Mouse (Mus musculus) left cerebral cortex, postnatal 25 days (tissue): Measurements from ENCODE around the gene Bcl7b. TPM values are rescaled to one million over a fixed set of nuclear protein-coding genes. Genes with fewer than 3 reads are reported as not detected.

ENCODE experiments used
- DNase-seq, 2 experiments: peaks; one replicate each; pipeline ENCODE4 v3.0.0; 2022; ENCODE audit warnings: low spot score in 2 of 2, mixed read lengths in 1 of 2
- intact Hi-C: fragments of 180-260 bp; cut with DNase I; formaldehyde crosslinking; loops from one replicate; pipeline ENCODE4 v1.15.1; 2025
- total RNA-seq, 2 experiments: library from RNA; stranded (reverse); gene quantifications; 2 replicates each; pipeline ENCODE4 v1.2.3; 2021

The Bcl7b gene
- total RNA-seq, 2 experiments from 2014 or later: 52.4 to 53.4 TPM

DNA sequence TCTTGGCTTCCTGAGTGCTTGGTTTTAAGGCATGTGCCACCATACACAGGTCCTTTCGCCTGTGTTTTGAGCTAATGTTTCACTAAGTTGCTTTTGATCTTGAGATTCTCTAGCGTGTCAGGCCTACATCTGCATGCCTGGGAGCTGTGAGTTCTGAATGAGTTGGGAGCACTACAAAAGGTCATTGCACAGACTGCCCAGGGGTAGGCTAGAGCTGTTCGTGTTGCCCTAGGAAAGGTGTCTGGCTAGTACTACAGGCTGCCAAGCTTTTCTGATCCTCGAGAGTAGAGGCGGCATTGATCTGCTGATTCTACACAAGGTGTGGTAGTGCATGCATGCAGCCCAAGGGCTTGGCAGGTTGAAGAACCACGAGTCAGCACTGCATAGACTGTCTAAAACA lies 5.3 kb upstream of the Bcl7b start:
- no peak for DNase-seq
- intact Hi-C loops: no loop called here

DNA sequence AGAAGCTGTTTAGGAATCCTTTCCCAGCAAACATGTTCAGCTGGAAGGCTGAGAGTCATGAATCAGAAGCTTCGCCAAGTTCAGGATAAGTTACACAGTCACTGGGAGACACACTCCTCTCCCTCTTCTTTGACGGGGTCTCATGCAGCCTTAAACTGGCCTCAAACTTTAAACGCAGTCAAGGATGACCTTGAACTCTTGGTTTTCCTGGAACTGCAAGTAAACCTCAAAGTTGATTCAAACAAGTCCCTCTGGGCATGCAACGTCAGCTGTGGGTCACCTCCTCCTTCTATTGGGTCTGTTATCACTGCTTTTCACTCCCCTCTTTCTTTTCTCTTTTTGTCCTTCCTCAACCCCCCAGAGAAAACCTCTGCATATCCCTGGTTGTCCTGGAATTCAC lies 1.2 kb upstream of the Bcl7b start:
- DNase-seq: no peak
- intact Hi-C loops: no loop called here

DNA sequence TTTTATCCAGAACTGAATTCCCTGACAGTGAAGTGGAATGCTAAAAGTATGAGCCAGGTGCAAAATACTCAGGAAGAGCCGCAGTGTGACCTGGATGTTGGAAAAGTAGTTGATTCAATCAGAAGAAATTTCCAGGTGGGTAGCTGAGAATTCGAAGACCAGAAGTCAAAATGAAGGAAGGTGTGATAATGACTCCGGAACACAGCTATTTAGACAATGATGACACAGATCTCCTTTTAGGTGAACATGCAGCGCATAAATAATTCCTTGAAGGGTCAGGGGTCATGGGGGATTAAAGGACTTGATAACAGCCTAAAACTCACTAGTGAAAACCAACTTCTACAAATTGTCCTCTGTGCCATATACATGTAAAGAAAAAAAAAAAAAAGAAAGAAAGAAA lies 614 bp upstream of the Bcl7b start:
- no peak for DNase-seq
- intact Hi-C loops: no loop called here

DNA sequence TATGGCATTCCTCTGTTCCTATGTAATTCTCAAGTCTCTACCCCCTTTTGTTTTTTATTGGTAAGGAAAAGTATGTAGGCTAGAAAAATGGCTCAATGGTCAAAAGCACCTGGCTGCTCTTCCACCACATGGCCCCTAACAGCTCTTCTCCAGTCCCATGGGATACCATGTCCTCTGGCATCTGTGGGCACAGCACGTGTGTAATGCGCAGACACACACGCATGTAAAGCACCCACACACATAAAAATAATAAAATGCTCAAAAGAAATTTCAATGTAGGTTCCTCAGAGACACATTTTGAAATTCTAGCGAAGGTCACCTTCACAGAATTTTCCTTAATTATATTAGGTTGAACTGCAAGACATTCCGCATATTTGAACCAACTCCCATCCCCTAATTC lies 1.4 kb downstream of the Bcl7b start:
- DNase-seq: no peak
- intact Hi-C loops: no loop called here

DNA sequence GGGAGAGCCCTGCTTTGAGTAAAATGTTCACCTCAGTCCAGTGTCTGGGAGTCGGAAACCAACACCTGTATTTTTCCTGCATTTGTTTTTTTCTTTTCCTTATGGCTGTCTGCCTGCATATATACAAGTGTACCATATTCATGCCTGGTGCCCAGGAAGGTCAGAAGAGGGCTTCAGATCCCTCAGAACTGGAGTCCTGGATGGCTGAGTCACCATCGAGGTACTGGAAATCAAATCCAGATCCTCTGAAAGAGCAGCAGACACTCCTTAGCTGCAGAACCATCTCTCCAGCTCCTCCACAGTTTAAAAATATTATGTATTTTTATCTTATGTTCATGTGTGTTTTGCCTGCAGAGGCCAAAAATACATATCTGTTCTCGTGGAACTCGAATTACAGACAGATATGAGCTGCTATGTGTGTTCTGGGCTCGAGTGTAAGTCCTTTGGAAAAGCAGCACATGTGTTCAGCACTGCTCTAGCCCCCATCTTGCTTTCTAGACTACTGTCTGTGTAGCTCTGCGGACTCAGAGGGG lies 3.7 kb downstream of the Bcl7b start:
- intact Hi-C loops: no loop called here
- peak in 1 of 2 experiments; percentile 53 for DNase-seq

DNA sequence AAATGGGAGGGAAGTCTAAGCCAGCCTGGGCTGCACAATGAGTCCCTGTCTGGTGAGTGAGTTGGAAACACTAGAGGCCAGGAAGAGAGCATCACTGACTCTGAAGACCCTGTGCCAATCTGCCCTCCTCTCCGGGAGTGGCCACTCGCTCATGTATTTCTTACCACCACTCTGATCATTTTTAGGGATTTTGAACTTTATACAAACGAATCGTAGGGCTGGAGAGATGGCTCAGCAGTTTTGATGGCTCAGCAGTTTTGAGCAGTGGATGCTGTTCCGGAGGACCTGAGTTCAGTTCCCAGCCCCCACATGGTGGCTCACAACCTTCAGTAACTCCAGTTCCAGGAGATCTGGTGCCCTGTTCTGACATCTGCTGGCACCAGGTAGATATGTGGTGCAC lies 4.9 kb downstream of the Bcl7b start:
- intact Hi-C loops: no loop called here
- DNase-seq: no peak

DNA sequence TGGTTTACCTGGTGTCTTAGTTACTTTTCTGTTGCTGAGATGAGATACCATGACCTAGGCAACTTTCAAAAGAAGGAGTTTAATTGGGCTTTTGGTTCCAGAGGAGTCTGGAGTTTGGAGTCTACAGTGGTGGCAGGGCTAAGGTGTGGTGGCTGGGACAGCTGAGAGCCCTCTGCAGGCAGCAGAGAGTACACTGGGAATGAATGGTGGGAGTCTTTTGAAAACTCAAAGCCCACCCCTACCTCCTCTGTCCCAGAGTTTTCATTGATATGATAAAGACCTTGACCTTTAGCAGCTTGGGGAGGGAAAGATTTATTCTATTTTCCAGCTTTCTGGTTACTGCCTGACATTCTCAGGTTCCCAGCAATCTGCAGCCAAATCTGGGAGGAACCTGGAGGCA lies 7.0 kb downstream of the Bcl7b start:
- intact Hi-C loops: no loop called here
- DNase-seq: no peak

DNA sequence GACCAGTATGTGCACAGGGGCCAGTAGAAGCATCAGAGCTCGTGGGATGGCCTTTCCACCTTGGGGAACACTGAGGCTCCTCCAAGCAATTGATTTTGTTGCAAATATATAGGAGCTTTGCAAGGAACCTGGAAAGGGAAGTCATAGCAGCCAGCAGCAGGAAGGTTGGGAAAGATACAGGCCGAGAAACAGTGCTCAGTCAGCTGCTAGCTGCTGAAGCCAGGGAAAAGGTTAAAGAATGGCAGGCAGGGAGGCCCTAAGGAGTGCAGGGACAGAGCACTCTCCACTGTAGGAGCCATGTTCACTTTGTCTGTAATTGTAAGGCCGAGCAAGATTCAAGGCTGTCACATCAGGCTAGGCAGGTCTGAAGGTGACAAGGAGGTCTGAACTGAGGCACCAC lies 10.4 kb downstream of the Bcl7b start:
- intact Hi-C loops: no loop called here
- DNase-seq: no peak

DNA sequence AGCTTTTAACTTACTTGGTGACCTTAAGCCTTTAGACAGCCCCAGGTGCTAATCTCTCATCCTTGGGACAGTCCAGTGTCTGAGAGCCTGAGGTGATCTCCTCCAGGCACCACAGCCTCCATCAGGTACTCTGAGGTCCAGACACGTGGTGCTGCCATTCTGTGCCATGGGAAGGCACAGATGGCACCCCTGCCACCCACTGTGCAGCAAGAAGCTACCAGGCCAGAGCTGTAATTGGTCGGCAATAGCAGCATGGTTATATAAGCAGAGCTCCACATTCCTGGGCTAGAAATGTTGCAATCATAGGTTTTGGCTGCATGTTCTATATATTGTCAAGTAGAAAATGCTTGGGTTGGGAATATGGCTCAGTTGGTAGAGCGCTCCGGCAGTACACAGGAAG lies 10.9 kb downstream of the Bcl7b start:
- intact Hi-C loops: no loop called here

DNA sequence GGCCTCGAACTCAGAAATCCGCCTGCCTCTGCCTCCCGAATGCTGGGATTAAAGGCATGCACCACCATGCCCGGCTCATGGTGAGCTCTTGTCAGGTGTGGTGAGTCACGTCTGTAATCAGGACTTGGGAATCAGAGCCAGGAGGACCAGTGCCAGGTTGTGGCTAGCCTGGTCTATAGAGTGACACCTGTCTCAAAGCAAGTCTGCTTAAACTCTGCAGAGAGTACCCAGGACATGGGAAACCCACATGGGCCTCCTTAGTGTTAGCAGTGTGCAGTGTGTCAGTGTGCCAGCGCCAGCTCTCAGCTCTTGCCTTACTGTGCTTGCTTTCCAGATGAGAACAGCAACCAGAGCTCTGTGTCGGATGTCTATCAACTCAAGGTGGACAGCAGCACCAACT lies 11.5 kb downstream of the Bcl7b start:
- intact Hi-C loops: no loop called here
- DNase-seq: no peak

More for the DNA sequence above, 10.9 kb downstream of the Bcl7b start:
- DNase-seq: peak; percentile 40 to 86

DNA sequence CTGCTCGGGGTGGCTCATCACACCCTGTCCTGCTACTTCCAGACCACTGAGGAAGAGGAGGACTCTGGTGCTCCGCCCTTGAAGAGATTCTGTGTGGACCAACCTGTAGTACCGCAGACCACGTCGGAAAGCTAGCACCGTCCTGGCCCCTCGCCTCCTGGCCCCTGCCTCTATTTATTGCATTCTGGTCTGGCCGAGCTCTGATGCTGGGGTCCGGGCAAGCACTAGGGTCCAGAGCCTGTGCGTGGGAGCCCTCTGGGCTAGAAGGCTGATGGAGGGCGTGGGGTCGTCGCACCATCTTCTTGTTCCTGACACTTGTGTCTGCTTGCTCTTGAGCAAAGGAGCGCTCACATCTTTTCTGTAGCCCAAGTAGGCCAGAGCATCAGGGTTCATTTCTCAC lies 12.7 kb downstream of the Bcl7b start:
- intact Hi-C loops: no loop called here
- DNase-seq: no peak

DNA sequence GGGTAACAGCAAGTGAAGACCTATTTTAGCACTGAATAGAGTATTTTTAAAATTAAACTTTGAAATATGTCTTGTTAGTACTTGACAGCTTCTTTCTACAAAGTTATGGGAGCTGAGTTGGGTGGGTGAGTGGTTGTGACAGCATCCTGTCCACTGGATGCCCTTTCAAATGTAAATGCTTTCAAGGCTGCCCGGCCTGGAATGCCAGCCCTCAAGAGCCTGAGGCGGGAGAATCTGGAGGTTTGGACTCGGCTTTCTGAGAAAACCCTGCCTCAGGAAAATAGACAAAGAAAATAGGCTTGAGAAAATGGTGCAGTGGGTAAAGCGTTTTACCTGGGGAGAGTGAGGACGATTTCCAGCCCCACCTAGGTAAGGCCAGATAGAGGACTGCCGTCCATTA lies 13.7 kb downstream of the Bcl7b start:
- intact Hi-C loops: no loop called here
- no peak for DNase-seq

DNA sequence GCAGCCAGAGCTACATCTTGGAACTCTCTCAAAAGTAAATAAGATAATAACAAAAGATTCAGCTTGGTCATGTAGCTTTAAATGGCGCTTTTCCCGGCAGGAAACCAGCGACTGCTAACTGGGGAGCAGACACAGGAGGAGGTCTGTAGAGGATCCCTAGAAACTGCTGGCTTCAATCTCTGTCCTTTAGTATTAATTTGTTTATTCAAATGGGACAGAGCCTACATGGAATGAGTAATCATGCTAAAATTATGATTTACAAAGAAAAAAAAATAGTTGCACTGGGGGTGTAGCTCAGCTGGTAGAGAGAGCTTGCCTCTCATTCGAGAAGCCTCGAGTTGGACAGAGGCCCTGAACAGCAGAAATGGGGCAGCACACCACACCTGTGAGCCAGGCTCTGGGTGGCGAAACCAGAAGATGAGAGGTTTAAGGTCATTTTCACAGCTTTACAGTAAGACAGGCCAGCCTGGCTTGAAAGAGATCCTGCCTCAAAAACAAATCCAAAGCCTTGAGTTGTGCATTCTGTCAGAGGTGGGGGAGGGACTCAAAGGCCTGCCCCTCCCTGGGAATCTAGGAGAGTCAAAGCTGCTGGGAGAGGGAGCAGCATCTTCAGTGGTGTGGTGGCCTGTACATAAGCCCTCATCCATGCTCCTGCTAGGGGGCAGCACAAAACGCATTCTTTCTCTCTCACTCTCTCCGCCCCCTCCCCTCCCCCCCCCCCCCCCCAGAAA lies 15.2 kb downstream of the Bcl7b start:
- intact Hi-C loops: no loop called here
- peak; percentile 55 to 83 for DNase-seq

DNA sequence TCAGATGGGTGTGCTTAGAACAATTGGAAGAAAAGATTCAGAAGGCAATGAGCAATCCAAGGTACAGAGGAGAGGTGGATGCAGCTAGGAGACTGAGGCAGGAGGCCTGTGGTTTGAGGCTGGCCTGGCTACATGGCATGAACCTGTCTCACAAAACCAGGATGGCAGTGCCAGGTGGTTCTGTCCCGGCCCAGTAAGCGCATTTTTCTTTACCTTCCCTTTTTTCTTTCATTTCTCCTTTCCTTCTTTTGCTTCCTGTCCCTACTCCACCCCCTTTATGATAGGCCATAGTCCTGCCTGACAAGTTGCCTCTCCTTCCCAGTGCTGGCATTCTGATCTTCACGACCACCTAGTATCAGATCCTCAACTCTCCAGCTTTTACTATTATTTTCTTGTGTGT lies 16.9 kb downstream of the Bcl7b start:
- no peak for DNase-seq
- intact Hi-C loops: loop anchor here (5.0 kb wide), 2 partner anchors 108 to 173 kb away; partner anchors contain the start of gene Vps37d

DNA sequence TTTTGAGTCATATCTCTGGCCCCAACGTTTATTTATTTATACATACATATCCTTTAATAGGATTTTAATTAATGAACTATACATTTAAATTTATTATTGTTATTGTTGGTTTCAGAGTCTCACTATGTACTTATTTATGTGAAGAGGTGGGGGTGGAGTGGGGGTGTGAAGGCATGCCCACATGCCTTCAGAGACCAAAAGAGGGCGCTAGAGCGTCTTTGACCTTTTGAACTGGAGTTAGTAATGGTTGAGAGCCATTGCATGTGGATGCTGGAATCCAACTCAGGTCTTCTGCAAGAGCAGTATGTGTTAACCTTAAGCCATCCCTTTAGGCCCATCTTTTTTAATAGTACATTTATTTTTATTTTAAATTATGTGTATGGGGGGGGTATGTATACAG lies 17.5 kb downstream of the Bcl7b start:
- intact Hi-C loops: loop anchor here (5.0 kb wide), 2 partner anchors 108 to 173 kb away; partner anchors contain the start of gene Vps37d
- DNase-seq: no peak

DNA sequence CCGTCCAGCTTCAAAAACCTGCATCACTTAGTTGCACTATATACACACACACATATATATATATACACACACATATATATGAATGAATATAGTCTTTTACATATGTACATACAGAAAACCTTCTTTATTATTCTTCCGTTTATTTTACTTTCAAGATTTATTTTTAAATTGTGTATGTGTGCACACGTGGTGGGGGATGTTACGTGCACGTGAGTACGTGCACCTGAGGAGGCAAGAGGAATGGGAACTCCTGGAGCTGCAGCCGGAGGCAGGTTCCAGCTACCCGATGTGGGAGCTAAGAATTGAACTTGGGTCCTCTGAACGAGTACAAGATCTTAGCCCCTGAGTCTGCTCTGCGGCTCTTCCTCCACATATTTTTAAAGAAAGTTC lies 18.1 kb downstream of the Bcl7b start:
- intact Hi-C loops: loop anchor here (5.0 kb wide), 2 partner anchors 109 to 174 kb away; partner anchors contain the start of gene Vps37d

DNA sequence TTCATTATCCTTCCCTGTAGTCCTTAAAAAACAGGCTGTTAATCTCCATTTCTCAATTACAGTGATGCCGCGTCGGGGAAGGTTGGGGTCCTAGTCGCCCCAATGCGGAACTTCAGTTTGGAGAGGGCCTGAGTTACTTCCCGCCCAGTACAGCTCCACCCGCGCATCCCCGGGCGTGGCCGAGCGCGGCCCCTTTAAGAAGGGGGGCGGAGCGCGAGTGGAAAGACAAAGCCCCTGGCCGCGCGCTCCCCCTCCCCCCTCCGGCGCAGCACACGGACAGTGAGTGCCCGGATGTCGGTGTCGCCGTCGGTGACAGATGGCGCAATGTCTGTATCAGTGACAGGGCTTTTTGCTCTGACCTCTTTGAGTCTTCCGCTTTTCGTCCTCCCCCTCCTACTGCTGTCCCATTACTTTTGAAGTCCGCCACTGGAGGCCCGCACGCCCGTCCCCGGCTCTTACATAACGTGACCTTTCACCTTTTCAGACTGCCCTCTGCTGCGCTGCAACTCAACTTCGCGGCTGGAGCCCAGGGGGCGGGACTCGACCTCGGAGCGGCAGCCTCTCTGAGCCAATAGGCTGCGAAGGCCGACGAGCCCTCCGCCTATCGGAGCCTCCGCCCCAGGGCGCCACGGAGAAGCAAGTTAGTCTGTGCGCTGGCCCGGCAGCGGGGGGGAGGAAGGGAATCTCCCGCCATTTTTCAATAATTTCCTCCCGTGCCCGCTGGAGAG lies 18.7 kb downstream of the Bcl7b start, which contains the start of gene Baz1b:
Gene Baz1b, plus strand, starts transcription at position 644 of the 728 bp plus-strand sequence.
- intact Hi-C loops: loop anchor here (1.0 to 5.0 kb wide), 4 partner anchors 18 to 174 kb away; partner anchors contain the start of genes Bcl7b, Tbl2 and Vps37d
- DNase-seq: peak; percentile 99

More for the DNA sequence above, 18.1 kb downstream of the Bcl7b start:
- DNase-seq: no peak

DNA sequence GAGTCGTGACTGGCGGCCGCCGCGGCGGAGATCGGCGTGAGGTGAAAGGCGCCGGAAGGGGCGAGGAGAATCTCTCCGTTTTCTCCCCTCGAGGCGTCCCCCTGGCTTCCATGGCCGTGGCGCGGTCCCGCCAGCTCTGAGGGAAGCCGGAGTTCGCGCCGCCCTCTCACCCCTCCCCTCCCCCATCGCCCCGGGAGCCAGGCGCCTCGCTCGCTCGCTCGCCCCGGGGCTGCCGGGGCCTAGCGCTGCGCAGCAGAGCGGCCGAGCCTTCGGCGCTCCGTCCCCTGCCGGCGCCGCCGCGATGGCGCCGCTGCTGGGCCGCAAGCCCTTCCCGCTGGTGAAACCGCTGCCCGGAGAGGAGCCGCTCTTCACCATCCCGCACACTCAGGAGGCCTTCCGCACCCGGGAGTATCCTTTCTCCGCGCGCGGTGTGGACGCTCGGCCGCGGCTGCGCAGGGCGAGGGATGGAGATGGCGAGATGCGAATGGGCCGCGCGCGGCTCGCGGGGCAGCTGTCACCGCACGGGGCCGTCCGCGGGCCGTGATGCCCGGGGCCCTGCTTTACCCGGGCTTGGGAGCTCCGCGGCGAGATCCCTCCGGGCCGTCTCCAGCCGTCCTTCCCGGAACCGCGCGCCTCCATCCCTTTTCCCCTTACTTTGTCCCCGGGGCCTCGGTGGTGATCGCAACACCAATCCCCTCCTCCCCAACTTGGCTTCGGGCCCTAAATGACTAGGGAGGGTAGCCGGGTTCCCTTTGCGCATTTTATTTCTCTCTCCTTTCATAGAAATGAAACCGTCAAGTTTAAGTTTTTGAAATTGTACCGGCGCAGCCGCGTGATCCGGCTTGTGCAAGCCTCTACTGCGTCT lies 19.5 kb downstream of the Bcl7b start:
- peak; percentile 36 to 44 for DNase-seq
- intact Hi-C loops: loop anchor here (1.0 to 5.0 kb wide), 4 partner anchors 19 to 175 kb away; partner anchors contain the start of genes Bcl7b, Tbl2 and Vps37d

DNA sequence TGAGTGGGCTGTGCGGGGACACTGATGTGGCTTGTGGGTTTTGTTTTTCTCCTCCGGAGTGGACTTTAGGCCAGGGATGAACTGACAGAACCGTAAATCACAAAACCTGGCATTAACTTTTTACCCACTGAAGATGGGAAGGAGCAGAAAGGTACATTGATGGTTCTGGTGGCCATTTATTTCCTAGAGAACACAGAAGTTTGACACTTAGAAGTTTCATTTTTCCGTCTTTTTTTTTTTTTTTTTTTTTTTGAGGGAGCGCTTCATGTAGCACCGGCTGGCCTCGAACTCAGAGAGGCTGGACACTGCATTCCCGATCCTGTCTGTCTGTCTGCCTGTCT lies 20.1 kb downstream of the Bcl7b start:
- no peak for DNase-seq
- intact Hi-C loops: loop anchor here (5.0 kb wide), 2 partner anchors 111 to 176 kb away; partner anchors contain the start of gene Vps37d
